Mouse (Mus musculus): ENCODE measurements around the gene 4930558K02Rik.

4930558K02Rik gene

GRCm38 (mm10) chr1:161992389-161992788 lies 13.0 kb upstream of the 4930558K02Rik start:
- DNase-seq (ENCODE audit: low spot score) = no peak

DNA sequence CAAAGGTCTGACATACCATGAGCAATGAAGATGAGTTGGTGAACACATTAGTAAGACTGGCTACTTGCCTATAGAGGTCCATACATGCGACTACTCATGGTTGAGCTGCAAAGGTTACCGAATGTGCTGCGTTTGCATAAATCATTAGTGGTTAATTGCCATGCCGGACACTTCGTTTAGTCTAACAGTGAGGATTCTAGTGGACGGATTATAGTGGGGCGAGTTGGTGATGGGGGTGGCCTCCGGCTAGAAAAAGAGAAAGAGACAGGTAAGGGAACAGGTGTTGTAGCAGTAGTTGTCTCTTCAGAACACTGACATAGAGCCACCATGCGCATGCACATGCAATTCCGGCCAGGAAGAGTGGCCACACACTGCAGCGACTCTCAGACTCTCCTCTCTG lies 12.4 kb upstream of the 4930558K02Rik start:
- DNase-seq (ENCODE audit: low spot score) = no peak

GRCm38 (mm10) chr1:161990684-161991578 lies 11.5 kb upstream of the 4930558K02Rik start:
- no peak for DNase-seq (ENCODE audit: low spot score)

- DNase-seq (ENCODE audit: low spot score) = no peak
Measured at GRCm38 (mm10) chr1:161983979-161984566, 4.6 kb upstream of the 4930558K02Rik start.

GRCm38 (mm10) chr1:161983451-161983850 lies 4.0 kb upstream of the 4930558K02Rik start:
- no peak for DNase-seq (ENCODE audit: low spot score)

- no peak for DNase-seq (ENCODE audit: low spot score)
Measured at GRCm38 (mm10) chr1:161980626-161981298, 1.3 kb upstream of the 4930558K02Rik start.

DNA sequence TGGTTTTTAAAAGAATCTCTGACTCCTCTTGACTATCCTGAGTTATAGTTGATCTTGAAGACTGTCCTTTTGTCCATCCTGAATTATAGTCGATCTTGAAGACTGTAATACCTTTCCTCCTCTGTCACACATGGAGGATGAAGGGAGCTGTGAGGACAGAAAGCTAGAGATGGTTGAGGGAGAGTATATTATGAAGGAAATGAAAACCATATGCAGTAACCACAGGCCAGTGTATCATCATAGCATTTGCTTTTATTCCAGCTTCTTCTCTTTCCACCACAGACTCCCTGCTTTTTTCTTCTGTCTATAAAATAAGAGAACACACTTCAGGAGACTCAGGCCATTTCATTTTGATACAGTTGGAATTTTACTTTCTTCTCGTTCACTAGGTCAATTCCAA lies 610 bp upstream of the 4930558K02Rik start:
- no peak for DNase-seq (ENCODE audit: low spot score)

- no peak for DNase-seq (ENCODE audit: low spot score)
Measured at GRCm38 (mm10) chr1:161978173-161978700, 1.2 kb downstream of the 4930558K02Rik start.

- no peak for DNase-seq (ENCODE audit: low spot score)
Measured at GRCm38 (mm10) chr1:161977331-161977730, 2.1 kb downstream of the 4930558K02Rik start.

- DNase-seq (ENCODE audit: low spot score) = peak; percentile 80
Measured at GRCm38 (mm10) chr1:161976255-161977182, 2.9 kb downstream of the 4930558K02Rik start.

- no peak for DNase-seq (ENCODE audit: low spot score)
Measured at GRCm38 (mm10) chr1:161972233-161972632, 7.2 kb downstream of the 4930558K02Rik start.

DNA sequence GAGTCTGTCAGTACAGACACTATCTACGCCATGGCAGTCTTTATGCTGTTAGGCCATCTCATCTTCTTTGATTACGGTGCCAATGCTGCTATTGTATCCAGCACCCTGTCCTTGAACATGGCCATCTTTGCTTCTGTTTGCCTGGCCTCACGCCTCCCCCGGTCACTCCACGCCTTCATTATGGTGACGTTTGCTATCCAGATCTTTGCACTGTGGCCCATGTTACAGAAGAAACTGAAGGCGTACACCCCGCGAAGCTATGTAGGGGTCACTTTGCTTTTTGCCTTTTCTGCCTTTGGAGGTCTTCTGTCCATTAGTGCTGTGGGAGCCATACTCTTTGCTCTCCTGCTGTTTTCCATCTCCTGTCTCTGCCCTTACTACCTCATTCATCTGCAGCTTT lies 8.6 kb downstream of the 4930558K02Rik start:
- no peak for DNase-seq (ENCODE audit: low spot score)

- DNase-seq (ENCODE audit: low spot score) = peak; percentile 80
Measured at GRCm38 (mm10) chr1:161968589-161969407, 10.6 kb downstream of the 4930558K02Rik start, which contains the start of gene Pigc. TSS of gene Pigc (plus strand) at chr1:161969186.

GRCm38 (mm10) chr1:161967936-161968335 lies 11.5 kb downstream of the 4930558K02Rik start:
- no peak for DNase-seq (ENCODE audit: low spot score)

GRCm38 (mm10) chr1:161962465-161963377 lies 16.7 kb downstream of the 4930558K02Rik start:
- DNase-seq (ENCODE audit: low spot score) = peak; percentile 29

DNA sequence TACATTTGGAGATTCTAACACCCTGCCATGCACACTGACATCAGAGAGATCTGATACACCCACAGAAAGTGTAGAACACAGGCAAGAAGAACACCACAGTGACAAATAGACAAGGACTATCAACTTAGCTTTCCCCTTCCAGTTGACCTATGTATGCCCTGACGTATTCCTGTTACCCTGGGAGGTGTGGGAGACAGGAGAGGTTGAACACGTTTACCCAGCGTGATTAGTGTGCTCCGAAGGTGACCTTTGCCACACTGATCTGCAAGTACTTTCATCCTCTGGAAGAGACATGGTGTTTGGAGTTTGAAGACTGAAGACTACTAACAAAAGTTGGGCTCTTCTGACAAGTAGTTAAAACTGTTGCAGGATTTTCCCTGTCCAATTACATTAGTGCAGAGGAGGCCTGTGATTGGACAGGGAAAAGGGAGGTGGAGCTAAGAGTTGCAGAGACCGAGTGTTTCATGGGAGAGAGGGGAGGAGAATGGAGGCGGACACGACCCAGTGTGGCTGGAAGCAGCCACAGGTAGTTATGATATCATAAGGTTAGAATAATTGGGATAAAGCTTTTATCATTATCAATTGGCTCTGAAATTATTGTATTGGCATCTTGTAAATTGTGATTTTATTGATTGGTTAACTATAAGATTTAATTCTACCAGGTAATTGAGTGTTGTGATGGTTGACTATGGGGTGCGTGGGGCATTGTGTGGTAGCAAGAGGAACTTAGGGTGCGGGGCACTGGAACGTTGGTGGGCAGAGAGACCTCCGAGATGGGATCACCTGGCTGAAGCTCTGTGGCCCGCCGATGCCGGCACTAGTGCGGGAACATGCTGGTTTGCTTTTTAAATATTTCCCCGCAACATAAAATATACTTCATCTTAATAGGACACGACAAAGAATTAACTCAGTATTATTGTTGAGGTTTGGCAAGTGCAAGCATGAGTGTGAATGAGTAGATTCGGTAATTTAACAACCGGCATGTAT lies 21.2 kb downstream of the 4930558K02Rik start:
- DNase-seq (ENCODE audit: low spot score) = no peak

DNA sequence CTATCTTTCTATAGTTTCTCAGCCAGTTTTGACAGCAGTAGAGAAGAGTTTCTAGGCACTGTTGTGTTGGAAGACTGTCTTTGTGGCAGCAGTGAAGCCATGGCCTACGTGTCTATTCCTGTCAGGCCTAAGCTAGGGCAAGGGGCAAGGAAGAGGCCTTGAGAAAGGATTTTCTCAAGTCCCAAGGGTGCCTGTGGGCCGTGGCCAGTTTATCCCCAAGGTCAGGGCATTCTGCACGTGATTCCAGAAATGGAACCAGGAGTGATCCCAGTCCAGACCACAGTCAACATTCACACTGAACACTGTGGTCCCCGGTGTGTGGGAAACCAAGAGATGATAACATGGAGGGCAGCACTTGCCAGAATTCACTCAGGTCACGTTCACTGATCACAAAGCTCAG lies 23.6 kb downstream of the 4930558K02Rik start:
- no peak for DNase-seq (ENCODE audit: low spot score)

DNA sequence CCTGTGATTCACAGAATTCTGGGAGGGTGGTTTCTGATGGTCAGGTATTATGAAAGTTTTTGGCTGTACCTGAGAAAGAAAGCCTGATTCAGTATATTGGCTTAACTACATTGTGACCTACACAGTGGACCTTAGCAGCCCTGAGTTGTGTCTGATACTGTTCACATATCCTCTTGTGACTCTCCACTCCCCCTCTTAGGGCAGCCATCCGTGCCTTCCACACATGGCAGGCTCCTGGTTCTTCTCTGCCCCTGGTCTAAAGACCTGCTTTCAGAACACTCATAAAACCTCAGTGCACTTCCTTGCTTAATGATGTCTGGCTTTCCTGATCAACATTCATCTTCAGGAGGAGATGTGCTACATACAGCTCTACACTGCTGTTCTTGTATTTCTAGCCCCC lies 26.8 kb downstream of the 4930558K02Rik start:
- no peak for DNase-seq (ENCODE audit: low spot score)

All from c-Kit-positive CD71-positive TER-119-positive erythroid progenitor cells, embryonic 14.5 days (primary cell).